Mouse (Mus musculus): ENCODE data around the gene Cxcl1.

- TF ChIP-seq CTCF (IDR thresholded peaks at IDR 0.05; ENCODE audit: low read depth), result no peak
- no peak for TF ChIP-seq EP300 (IDR thresholded peaks at IDR 0.05; ENCODE audit: low read depth)
Measured at GRCm38 (mm10) chr5:90897429-90897828, 6.4 kb downstream of the Cxcl1 start.

Measured in liver, embryonic 14.5 days (tissue).